Mouse (Mus musculus): ENCODE results near the gene Tatdn3. TPM values are rescaled to one million over a fixed set of nuclear protein-coding genes. Genes with fewer than 3 reads are reported as not detected.
"Not testable (repeated sequence)": the region's sequence is repeated elsewhere in the genome, so short reads cannot be mapped to it uniquely, and the experiment has no call there.

The Tatdn3 gene
- total RNA-seq, 2 experiments from 2014 or later = 29.7 to 34.5 TPM

DNA sequence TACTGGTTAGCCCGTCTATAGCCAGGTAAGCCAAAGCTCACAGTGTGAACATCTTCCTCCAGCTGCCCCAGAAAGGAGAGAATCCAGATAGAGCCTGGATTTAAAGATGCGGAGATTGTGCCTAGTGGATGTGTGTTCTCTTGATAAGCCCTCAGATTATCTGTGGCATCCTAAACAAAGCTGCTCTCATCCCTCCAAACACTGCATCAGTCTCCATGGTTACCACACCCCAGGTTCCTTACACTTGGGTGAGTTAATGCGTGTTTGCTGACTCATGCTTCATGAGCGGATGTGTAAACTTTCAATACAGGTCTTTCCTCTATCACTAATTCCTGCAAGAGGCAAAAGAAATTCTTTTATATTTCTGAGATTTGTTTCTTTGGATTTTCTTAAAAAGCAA is 27.1 kb downstream of the Tatdn3 start:
- DNase-seq (ENCODE audit: low spot score in 2 of 2) = peak in 1 of 2 experiments; percentile 8

DNA sequence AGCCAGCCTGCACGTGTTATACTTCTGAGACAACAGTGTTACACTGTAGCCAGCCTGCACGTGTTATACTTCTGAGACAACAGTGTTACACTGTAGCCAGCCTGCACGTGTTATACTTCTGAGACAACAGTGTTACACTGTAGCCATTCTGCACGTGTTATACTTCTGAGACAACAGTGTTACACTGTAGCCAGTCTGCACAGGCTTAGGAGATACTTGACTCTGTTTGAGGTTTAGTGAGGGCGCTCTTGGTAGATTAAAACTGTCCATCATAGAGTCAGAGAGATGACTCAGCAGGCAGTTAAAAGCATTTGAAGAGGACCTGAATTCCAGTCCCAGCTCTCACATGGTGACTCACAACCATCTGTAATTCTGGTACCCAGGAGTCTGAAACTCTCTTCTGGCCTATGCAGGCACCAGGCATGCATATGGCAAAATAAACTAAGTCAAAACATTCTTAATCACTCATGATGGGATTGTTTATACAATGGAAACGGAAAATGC is 31.8 kb downstream of the Tatdn3 start:
- peak in 1 of 2 experiments; percentile 29 for DNase-seq (ENCODE audit: low spot score in 2 of 2)

DNA sequence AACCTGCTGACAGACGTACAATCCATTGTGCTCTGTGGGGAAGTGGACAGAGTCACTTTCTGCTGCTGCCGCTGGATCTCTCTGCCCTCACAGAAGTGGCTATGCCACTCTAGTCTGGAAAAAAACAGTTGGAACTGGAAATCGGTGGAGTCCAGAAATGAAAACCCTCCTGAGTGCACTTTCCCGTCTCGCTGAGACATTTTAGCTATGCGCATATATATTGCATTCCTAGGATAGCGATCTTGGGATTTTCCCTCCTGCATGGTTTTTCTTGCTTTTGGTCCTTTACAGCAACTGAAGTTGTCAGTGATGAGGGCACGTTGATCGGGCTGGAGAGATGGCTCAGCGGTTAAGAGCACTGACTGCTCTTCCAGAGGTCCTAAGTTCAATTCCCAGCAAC is 32.5 kb downstream of the Tatdn3 start:
- DNase-seq (ENCODE audit: low spot score in 2 of 2) = no peak

DNA sequence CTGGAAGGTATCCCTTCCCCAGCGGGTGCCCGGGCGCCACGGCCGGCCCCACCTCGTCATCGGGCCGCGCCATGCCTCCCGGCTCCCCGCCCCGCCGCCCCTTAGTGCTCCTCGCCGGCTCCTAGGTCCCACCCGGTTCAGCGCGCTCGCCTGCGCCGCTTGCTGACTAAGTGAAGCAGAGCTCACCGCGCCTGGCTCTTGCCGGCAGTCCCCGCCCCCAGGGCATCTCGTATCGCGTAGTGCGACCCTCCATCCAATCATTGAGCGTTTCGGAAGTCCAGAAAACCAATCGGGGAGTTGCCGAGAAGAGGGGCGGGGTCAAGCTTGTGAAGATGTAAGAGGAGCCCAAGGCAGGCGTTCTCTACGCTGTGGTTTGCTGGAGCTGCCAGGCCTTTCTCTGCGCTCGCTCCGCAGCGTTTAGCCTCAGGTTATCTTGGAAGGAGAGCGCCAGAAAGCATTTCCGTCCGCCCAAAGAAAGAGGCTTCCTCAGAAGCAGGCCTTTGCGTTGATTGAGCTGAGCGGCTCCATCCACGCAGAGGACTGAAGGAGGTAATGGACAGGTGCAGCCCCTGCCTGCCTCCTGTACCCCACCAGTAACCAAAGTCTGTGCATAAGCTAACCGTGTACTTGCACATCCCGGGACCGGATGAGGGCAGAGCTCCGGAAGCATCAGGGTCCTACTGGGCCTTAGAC is 36.6 kb downstream of the Tatdn3 start, which contains the start of gene Flvcr1:
Flvcr1 (minus strand) TSS at position 138 of the 693 bp plus-strand sequence.
- DNase-seq (ENCODE audit: low spot score in 2 of 2) = peak; percentile 98 to 99

DNA sequence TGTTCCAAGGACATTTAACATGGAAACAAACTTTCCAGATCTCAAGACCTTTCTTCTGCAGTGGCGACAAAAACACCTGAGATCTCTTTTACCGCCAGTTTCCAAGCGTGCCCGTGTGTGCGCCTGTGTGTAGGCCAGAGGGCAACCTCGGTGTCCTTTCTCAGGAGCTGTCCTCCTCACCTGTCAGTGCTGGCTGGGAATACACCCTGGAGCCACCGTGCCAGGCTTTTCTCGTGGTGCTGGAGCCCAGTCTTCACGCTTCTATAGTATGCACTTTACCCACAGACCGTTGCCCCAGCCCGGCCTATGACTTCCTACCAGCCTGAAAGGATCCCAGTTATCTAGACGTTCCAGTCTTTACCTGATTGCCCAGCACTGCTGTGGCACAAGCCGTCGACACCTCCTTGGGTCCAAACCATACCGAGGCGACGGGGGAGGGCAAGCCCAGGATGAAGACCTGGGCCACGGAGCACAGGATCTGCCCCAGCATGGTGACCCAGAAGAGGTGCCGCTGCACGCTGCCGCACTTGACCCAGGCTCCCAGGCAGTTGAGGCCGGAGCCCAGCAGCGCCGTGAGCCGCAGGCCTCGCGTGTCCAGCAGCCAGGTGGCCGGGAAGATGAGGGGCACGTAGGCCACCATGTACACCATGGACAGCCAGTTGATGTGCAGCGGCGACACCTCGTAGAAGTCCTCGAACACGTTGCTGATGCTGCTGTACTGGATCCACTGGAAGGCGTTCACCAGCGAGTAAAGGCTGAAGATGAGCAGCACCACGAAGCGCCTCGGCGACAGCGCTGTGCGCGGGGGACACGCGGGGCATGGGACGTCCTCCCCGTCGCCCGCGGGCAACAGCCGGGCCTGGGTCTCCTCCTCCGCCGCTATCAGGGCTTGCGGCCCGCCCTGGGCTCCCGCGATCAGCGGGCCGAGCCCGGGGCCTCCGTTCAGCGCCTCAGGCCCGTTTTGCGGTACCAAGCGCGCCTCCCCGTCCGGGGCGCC is 37.4 kb downstream of the Tatdn3 start:
- DNase-seq (ENCODE audit: low spot score in 2 of 2) = peak in 1 of 2 experiments; percentile 43

DNA sequence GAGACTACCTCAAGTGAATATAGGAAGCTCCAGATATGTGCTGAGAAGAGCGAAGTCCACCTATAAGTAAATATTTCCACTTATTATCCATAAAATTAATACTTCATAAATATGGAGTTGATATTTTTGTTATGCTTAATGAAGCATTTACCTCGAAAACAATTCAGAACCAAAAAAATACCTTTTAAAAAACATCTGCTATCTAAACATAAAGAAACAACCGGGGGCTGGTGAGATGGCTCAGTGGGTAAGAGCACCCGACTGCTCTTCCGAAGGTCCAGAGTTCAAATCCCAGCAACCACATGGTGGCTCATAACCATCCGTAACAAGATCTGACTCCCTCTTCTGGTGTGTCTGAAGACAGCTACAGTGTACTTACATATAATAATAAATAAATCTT is 38.9 kb downstream of the Tatdn3 start:
- DNase-seq (ENCODE audit: low spot score in 2 of 2) = not testable (repeated sequence)

DNA sequence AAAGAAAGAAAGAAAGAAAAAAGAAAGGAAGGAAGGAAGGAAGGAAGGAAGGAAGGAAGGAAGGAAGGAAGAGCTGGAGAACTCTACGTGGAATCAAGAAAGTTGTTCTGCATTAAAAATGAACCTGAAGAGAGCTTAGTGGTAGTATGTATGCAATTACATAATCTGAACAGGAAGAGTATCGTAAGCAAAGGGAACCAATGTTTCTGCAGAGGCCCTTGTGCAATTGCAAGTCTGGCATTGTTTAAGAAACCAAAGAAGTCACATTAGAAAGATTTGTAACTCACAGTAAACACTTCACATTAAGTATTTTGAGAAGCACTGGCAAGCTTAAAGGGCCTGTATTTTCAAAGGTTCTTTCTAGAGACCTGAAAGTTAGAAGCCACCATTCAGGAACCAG is 39.6 kb downstream of the Tatdn3 start:
- no peak for DNase-seq (ENCODE audit: low spot score in 2 of 2)

DNA sequence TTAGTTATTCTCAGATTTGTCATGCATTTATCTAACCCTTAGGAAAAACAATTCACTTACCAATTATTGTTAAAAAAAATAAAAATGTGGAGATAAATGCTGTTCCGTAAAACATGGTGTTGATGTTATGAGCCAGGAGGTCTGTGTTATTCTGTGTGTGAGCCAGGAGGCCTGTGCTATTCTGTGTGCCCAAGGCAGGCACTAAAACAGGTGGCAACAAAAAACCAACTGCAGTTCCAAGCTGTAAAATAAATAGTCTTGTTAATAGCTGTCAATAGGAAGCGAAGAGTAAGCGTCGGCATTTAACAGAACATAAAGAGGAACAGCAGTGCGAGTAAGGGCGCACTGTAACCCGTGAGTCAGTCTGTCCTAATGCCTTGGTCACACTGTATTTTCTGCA is 41.7 kb downstream of the Tatdn3 start:
- peak in 1 of 2 experiments; percentile 58 for DNase-seq (ENCODE audit: low spot score in 2 of 2)

DNA sequence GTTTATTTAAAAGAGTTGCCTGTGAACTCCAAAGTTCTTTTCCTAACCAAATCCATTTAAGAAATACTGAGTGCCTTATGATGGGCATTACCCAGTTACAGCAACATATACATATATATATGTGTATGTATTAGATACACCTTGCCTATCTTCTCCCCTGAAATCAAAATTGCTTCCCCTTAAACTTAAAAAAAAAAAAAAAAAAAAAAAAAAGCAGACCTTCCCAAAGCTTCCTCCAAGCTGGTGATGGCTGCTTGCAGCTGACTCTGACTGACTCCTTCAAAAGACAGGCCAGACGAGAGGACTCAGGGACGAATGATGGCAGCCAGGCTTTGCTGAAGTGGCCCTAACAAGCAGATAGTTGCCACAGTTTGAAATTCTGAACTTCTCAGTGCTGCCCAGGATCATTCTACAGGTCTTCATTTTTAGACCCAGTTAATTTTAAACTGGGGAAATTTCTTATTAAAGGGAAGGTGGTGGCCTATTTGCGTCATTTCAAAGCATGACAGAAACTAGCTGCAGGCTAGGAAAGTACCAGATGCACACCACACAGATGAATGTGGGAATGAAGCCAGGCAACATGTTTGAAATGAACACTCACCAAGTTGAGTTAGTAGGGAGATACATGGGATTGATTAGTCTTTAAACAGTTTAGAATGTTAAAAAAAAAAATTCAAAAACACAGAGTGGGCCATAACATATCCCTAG is 42.4 kb downstream of the Tatdn3 start:
- DNase-seq (ENCODE audit: low spot score in 2 of 2) = peak in 1 of 2 experiments; percentile 76

DNA sequence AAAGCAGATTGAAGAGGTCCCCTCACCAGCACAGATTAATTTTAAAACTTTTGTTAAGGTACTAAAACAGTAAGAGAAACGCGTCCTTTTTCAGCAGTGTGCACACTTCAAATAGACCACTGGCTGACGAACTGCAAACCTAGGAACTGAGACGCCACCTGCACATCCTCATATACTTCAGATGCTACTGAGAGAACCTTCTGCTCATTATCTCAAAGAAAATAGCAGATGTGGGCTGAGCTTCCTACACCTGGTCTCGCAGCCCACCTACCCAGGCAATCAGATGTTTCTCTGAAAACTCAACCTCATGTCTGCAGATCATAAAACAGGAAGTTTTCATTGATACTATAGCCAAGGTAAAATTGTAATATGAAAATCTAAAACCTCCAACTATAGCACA is 42.9 kb downstream of the Tatdn3 start:
- no peak for DNase-seq (ENCODE audit: low spot score in 2 of 2)

DNA sequence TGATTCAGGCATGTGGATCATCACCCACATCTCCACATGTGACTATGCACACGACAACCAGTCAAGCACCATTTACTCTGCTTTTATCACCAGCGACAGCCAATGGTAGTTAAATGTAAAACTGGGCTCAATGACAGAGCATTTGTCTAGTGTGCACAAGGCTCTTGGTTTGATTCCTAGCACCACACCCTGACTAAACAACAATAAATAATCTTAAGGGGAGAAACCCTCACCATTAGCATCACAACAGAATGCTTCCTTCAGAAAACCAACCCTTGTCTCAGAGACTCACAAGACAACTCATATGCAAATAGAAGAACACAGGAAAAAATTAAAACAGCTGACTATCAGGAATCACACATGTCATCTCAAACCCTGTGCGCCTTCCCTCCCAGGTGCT is 48.5 kb downstream of the Tatdn3 start:
- no peak for DNase-seq (ENCODE audit: low spot score in 2 of 2)

DNA sequence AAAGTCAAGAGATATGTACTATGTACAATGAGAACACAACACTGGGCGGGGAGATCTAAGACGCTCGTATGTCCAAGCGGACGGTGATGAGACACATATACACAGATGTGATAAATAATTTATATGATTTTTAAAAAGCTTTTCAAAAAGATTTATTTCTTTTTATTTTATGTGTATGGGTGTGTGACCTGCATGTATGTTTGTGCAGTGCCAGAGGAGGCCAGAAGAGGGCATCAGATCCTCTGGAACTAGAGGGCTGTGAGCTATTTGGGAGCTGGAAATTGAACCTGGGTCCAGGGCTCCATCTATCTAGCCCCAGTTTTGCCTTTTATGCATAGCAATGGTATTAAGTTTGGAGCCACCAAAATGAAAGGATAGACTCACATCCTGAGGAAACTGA is 54.0 kb downstream of the Tatdn3 start:
- no peak for DNase-seq (ENCODE audit: low spot score in 2 of 2)

DNA sequence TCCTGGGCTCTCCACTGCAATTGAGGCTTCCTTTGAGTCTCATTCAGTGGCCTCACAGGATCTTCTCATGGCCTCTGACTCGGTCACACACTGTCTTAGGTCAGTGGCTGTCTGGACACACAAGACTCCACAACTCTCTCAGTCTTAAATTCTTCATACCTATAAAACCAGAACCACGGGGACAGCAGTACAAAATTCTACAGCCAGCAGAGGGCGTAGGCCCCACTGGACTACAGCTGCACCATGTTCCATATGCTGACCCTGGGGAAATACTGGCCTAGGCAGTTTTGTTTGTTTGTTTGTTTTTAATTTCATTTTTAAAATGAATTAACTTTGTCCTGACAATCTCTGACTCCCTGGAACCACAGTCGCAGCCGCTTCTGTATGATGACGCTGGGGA is 60.5 kb downstream of the Tatdn3 start:
- no peak for DNase-seq (ENCODE audit: low spot score in 2 of 2)

DNA sequence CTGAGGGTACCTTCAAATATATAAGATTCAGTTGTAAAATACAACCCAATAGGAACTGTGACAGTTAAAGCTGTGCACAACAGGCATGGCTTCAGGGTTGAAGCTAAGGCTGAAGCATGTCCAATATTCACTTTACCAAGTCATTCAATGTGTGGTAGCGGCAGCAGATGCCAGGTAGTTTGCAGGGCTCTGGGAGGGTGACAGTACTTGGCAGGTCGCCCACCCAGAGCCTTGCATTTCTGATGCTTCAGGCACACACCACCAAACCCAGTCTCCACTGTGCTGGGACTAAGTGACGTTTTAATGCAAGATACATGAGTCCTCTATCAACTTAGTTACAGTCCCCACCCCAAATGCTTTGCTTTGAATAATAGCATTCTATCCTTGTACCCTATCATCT is 62.0 kb downstream of the Tatdn3 start:
- DNase-seq (ENCODE audit: low spot score in 2 of 2) = no peak

DNA sequence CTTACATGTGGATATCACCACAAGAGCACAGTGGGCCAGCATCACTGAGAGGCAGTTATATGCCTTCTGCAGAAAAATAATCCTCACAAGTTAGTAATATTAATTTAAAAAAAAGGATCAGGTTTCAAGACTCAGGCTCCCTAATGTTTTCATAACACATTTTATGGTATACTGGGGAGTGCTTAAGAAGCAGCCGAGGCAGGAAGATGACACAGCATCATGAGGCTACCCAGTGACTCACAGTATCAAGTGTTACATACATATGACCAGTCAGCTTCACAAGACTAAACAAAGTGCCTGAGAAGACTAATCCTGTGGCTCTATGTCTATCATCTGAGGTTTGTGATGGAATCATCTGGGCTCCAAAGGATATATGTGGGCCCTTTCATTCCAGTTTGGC is 64.7 kb downstream of the Tatdn3 start:
- DNase-seq (ENCODE audit: low spot score in 2 of 2) = no peak

DNA sequence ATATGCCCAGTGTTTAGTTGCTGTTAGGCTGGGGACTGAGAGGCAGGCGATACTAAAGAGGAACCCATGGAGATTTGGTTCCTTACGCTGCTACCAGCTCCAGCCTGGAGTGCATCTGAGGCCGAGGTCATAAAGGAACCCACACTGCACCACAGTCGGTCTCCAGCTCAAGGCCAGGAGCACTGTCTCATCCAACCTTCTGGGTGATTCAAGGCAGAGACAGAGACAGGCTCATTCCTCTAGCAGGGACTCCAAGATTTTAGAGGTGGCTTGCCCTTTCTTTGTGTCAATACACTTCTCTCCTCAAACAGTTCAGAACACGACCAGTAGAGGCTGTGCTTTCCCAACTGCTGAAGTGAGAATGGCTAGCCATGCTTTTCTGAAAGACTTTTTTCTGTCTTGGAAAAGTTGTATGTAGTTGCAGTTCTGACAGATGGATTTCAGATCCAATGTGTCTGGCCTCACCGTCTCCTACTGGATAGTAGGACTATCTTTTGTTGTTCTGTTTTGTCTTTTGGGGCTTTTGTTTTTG is 66.3 kb downstream of the Tatdn3 start:
- DNase-seq (ENCODE audit: low spot score in 2 of 2) = no peak

Other genes starting within 250 kb of the Tatdn3 start
- gene Rps6kc1, start 151.2 kb downstream of the Tatdn3 start, total RNA-seq (2021) = 10 to 100 TPM; 90.7 to 94.1 TPM
- gene Angel2, start 137.8 kb downstream of the Tatdn3 start, total RNA-seq (2021) = 10 to 100 TPM; 51.7 to 52.3 TPM
- 1 to 10 TPM; 1.4 to 1.5 TPM for gene Vash2, start 83.6 kb downstream of the Tatdn3 start, total RNA-seq (2021)
- 10 to 100 TPM; 15.3 to 15.8 TPM for gene Flvcr1, start 36.8 kb downstream of the Tatdn3 start, total RNA-seq (2021)
- gene Spata45, start 26.3 kb downstream of the Tatdn3 start, total RNA-seq (2021) = not detected
- gene Nsl1, start 80 bp upstream of the Tatdn3 start, total RNA-seq (2021) = under 1 TPM; 0.62 to 0.86 TPM
- gene Batf3, start 34.9 kb upstream of the Tatdn3 start, total RNA-seq (2021) = 1 to 10 TPM; 1.2 to 2.3 TPM
- not detected for gene Fam71a, start 101.9 kb upstream of the Tatdn3 start, total RNA-seq (2021)
- 1 to 10 TPM; 1.6 to 1.7 TPM for gene Atf3, start 155.1 kb upstream of the Tatdn3 start, total RNA-seq (2021)